Mouse (Mus musculus) ES-Bruce4 (cell line): ENCODE measurements around the gene Dysf.

ENCODE experiments used
- EP300 ChIP-seq: IDR thresholded peaks from 2 replicates; pipeline ENCODE4 v1.6.1; 2011; ENCODE audit warnings: low read depth, low read length; ENCODE audit not compliant: insufficient read depth
- POLR2A ChIP-seq: IDR thresholded peaks from one replicate; pipeline ENCODE4 v1.8.1; 2011; ENCODE audit warnings: low read length; ENCODE audit not compliant: insufficient read depth

GRCm38 (mm10) chr6:84235365-84235764, 227.0 kb downstream of the Dysf start:
- TF ChIP-seq POLR2A (no peak), EP300 (no peak)
